In genomic region chr4:149049351-149050159, GRCm38 (mm10) we compare ENCODE assay signal across 7 mouse cellular contexts. TPM values are rescaled to one million over a fixed set of nuclear protein-coding genes. Genes with fewer than 3 reads are reported as not detected.
DNase-seq lines count a peak whose midpoint lies in the region; ATAC-seq and TF ChIP-seq lines count a peak whose summit lies in the region.

No protein-coding gene starts in this region.

- TF ChIP-seq POLR2A in bone marrow macrophage, adult 2 months (IDR thresholded peaks at IDR 0.05; ENCODE audit: borderline replicate concordance, low read depth, low read length): no peak

- peak overlapping the region; percentile 44 for H3K4me2 ChIP-seq in heart, embryonic 15.5 days
- no peak overlapping the region for H3K4me2 ChIP-seq in midbrain, embryonic 11.5 days

- H3K9me3 ChIP-seq in heart, embryonic 15.5 days (replicated peaks): no peaks in the 10 kb centered on the region
- H3K9me3 ChIP-seq in midbrain, embryonic 11.5 days (ENCODE audit: control insufficient read depth, low read length): no peaks in the 10 kb centered on the region

- ATAC-seq in heart, embryonic 15.5 days (replicated peaks; ENCODE audit: insufficient number of reproducible peaks, insufficient read depth, low FRiP score, low read depth): peak; percentile 19; the same call in 1 of the 2 replicates
- peak; percentile 47 for ATAC-seq in midbrain, embryonic 11.5 days (ENCODE audit: low FRiP score)
- ATAC-seq in erythroblast, adult 5-6 weeks (replicated peaks; ENCODE audit: low FRiP score, poor library complexity, severe bottlenecking): no peak

- TF ChIP-seq CTCF in bone marrow macrophage, adult 2 months (IDR thresholded peaks at IDR 0.05; ENCODE audit: low read depth, low read length): no peak

- peak overlapping the region; percentile 40 for H3K4me3 ChIP-seq in bone marrow macrophage, adult 2 months (ENCODE audit: insufficient read depth, low read length)
- H3K4me3 ChIP-seq in heart, embryonic 15.5 days: peak overlapping the region; percentile 2; the same call in 1 of the 2 replicates
- H3K4me3 ChIP-seq in midbrain, embryonic 11.5 days (ENCODE audit: low read depth, low read length): no peak overlapping the region

- intact Hi-C loops in left cerebral cortex, postnatal 25 days (cut with DNase I): no loop called here

- H3K27me3 ChIP-seq in heart, embryonic 15.5 days: no peaks in the 10 kb centered on the region
- peaks cover 10% of the 10 kb centered on the region for H3K27me3 ChIP-seq in midbrain, embryonic 11.5 days (ENCODE audit: control insufficient read depth, insufficient read depth, low read length)

- peaks cover 45% of the 10 kb centered on the region for H3K4me1 ChIP-seq in bone marrow macrophage, adult 2 months (ENCODE audit: control insufficient read depth, insufficient read depth, low read length)
- H3K4me1 ChIP-seq in heart, embryonic 15.5 days (replicated peaks): peaks cover 51% of the 10 kb centered on the region
- H3K4me1 ChIP-seq in midbrain, embryonic 11.5 days (ENCODE audit: control insufficient read depth, insufficient read depth, low read length): peaks cover 21% of the 10 kb centered on the region

- 8% methylated on average over 16 of the region's 16 CpGs for WGBS in heart, embryonic 15.5 days
- WGBS in midbrain, embryonic 11.5 days: 6% methylated on average over 16 of the region's 16 CpGs

- no peaks in the 10 kb centered on the region for H3K36me3 ChIP-seq in heart, embryonic 15.5 days
- H3K36me3 ChIP-seq in midbrain, embryonic 11.5 days (ENCODE audit: control insufficient read depth, insufficient read depth, low read length): no peaks in the 10 kb centered on the region

- H3K27ac ChIP-seq in bone marrow macrophage, adult 2 months (ENCODE audit: insufficient read depth, low read depth, low read length): peak overlapping the region; percentile 65
- H3K27ac ChIP-seq in heart, embryonic 15.5 days: peak overlapping the region; percentile 79
- no peak overlapping the region for H3K27ac ChIP-seq in midbrain, embryonic 11.5 days (ENCODE audit: low read depth, low read length)

- 0 out of 2 replicates have a peak overlapping the region, but pooled peaks have one; percentile 8 for H3K9ac ChIP-seq in heart, embryonic 15.5 days
- 0 out of 2 replicates have a peak overlapping the region, but pooled peaks have one; percentile 9 for H3K9ac ChIP-seq in midbrain, embryonic 11.5 days (ENCODE audit: low read length)

- peak; percentile 57 for DNase-seq in MN1 (ENCODE audit: low spot score)
- DNase-seq in kidney, postnatal 25 days: peak; percentile 71 to 76
- peak; percentile 92 for DNase-seq in midbrain, embryonic 11.5 days (ENCODE audit: low spot score, missing footprints)
- DNase-seq in left cerebral cortex, postnatal 25 days (ENCODE audit: low spot score in 2 of 2): no peak

RNA-seq across cellular contexts. Expression of gene Pex14, which starts 50.1 kb away (rescaled TPM):
- 19.6 and 19.7 TPM in 2 replicates for polyA plus RNA-seq in bone marrow macrophage, adult 2 months (2012; ENCODE audit: insufficient read depth, insufficient read length, missing spikeins)
- polyA plus RNA-seq in heart, embryonic 15.5 days (2015; fragmentation: Nextera tagmentation; extraction: Ambion mirVana): 36.0 and 41.4 TPM in 2 replicates
- polyA plus RNA-seq in midbrain, embryonic 11.5 days (2014; fragmentation: Nextera tagmentation; extraction: Ambion mirVana): 31.3 and 35.9 TPM in 2 replicates
- 1.9 and 6.3 TPM in 2 replicates for total RNA-seq in erythroblast, adult 5-6 weeks (2015; ENCODE audit: low replicate concordance)
- 3.2 and 5.6 TPM in 2 replicates for total RNA-seq in erythroblast, adult 5-6 weeks (2017; ENCODE audit: low replicate concordance)
- total RNA-seq in left cerebral cortex, postnatal 25 days (2021): 10 to 100 TPM; 45.5 to 47.0 TPM

RNA-seq across cellular contexts. Expression of gene Dffa, which starts 54.4 kb away (rescaled TPM):
- polyA plus RNA-seq in bone marrow macrophage, adult 2 months (2012; ENCODE audit: insufficient read depth, insufficient read length, missing spikeins): 18.5 and 20.8 TPM in 2 replicates
- polyA plus RNA-seq in heart, embryonic 15.5 days (2015; fragmentation: Nextera tagmentation; extraction: Ambion mirVana): 27.6 TPM in 2 replicates
- 24.9 and 25.3 TPM in 2 replicates for polyA plus RNA-seq in midbrain, embryonic 11.5 days (2014; fragmentation: Nextera tagmentation; extraction: Ambion mirVana)
- total RNA-seq in erythroblast, adult 5-6 weeks (2015; ENCODE audit: low replicate concordance): 4.8 and 9.4 TPM in 2 replicates
- total RNA-seq in erythroblast, adult 5-6 weeks (2017; ENCODE audit: low replicate concordance): 2.6 and 3.9 TPM in 2 replicates
- total RNA-seq in left cerebral cortex, postnatal 25 days (2021): 10 to 100 TPM; 54.9 to 58.6 TPM

Comparison
In these comparisons a context has a peak if more than half of its experiments do, and no peak if none do; other contexts are left out.
1. DNase-seq: peak in MN1 (single experiment), kidney, postnatal 25 days (2 of 2) and midbrain, embryonic 11.5 days (single experiment); none in left cerebral cortex, postnatal 25 days (0 of 2).